Mouse (Mus musculus) right cerebral cortex, postnatal 25 days (tissue): ENCODE results near the gene Psmd9.

ENCODE experiments used
- DNase-seq: peaks from one replicate; pipeline ENCODE4 v3.0.0; 2022

Gene Psmd9

GRCm38 (mm10) chr5:123137910-123138229 is 31.3 kb upstream of the Psmd9 start:
- no peak for DNase-seq

- peak; percentile 47 for DNase-seq
These were observed 30.8 kb upstream of the Psmd9 start for GRCm38 (mm10) chr5:123138230-123138911.

- DNase-seq, result peak; percentile 87
These were observed 30.1 kb upstream of the Psmd9 start for GRCm38 (mm10) chr5:123138953-123139721.

GRCm38 (mm10) chr5:123139722-123140627 is 29.2 kb upstream of the Psmd9 start:
- no peak for DNase-seq

- peak; percentile 89 for DNase-seq
These were observed 28.3 kb upstream of the Psmd9 start for GRCm38 (mm10) chr5:123140694-123141554.

- peak; percentile 59 for DNase-seq
These were observed 27.6 kb upstream of the Psmd9 start for GRCm38 (mm10) chr5:123141555-123142160.

GRCm38 (mm10) chr5:123142161-123143157 is 26.8 kb upstream of the Psmd9 start, which contains the start of gene Setd1b:
Gene Setd1b, plus strand, starts transcription at chr5:123142193.
- peak; percentile 70 for DNase-seq

- no peak for DNase-seq
These were observed 25.8 kb upstream of the Psmd9 start for GRCm38 (mm10) chr5:123143251-123143970.

GRCm38 (mm10) chr5:123143971-123144745 is 25.1 kb upstream of the Psmd9 start:
- DNase-seq, result no peak

- no peak for DNase-seq
These were observed 24.2 kb upstream of the Psmd9 start for GRCm38 (mm10) chr5:123144746-123145590.

- DNase-seq, result no peak
These were observed 22.9 kb upstream of the Psmd9 start for GRCm38 (mm10) chr5:123146357-123146756.

GRCm38 (mm10) chr5:123147569-123147968 is 21.6 kb upstream of the Psmd9 start:
- DNase-seq, result no peak

GRCm38 (mm10) chr5:123148073-123148722 is 21.0 kb upstream of the Psmd9 start:
- no peak for DNase-seq

- DNase-seq, result peak; percentile 82
These were observed 19.5 kb upstream of the Psmd9 start for GRCm38 (mm10) chr5:123149451-123150400.

GRCm38 (mm10) chr5:123150641-123151040 is 18.6 kb upstream of the Psmd9 start:
- DNase-seq, result no peak

GRCm38 (mm10) chr5:123151077-123151476 is 18.1 kb upstream of the Psmd9 start:
- DNase-seq, result no peak
